12 mouse cellular contexts compared by ENCODE assay signal in the genomic region with DNA sequence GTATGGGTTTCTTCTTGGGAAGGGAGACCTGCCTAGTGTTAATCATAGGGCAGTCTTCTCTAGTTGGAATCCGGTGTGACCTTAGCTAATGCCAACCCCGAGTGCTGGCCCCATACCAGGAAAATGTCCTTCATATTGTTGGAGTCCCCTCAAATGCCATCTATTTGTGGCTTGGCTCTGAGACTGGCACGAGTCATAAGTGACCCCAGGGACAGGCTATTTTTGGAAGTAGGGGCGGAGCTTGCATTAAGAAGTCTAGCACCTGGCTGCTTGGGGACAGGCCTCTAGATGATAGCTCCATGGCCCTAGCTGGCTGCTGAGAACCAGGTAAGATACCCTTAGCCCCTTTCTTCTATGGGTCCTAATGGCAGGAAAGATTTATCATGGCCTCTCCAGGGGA. TPM values are rescaled to one million over a fixed set of nuclear protein-coding genes. Genes with fewer than 3 reads are reported as not detected.
DNase-seq lines count a peak whose midpoint lies in the region; ATAC-seq lines count a peak whose summit lies in the region.
"Had no signal": no experiment of that assay in that cellular context is flagged by ENCODE, and none has a peak within 500 bp of the region (broad histone marks: within the 10 kb centered on the region; RNA-seq: fewer than 3 reads in every experiment).

A gene (plus strand): TSS at position 220 of the 400 bp plus-strand sequence.

- whole genome bisulfite sequencing in heart, embryonic 12.5 days: 58% methylated on average over 4 of the region's 4 CpGs

- no peak for ATAC-seq in heart, embryonic 12.5 days (ENCODE audit: insufficient number of reproducible peaks, low FRiP score)
- ATAC-seq: CD4-positive, CD25-positive, alpha-beta regulatory T cell, adult 4 months had no signal

- H3K9me3 ChIP-seq in heart, embryonic 12.5 days (replicated peaks): no peaks in the 10 kb centered on the region
- H3K9me3 ChIP-seq: liver, embryonic 15.5 days had no signal

- H3K4me1 ChIP-seq in heart, embryonic 12.5 days (replicated peaks): peaks cover 23% of the 10 kb centered on the region
- H3K4me1 ChIP-seq: liver, embryonic 15.5 days had no signal

- H3K27me3 ChIP-seq in heart, embryonic 12.5 days (replicated peaks): no peaks in the 10 kb centered on the region

- no peak within 1 kb of the TSS for H3K4me3 ChIP-seq in heart, embryonic 12.5 days
- H3K4me3 ChIP-seq: erythroblast, embryonic 14.5 days; liver, embryonic 15.5 days had no signal

- no peaks in the 10 kb centered on the region for H3K36me3 ChIP-seq in heart, embryonic 12.5 days
- H3K36me3 ChIP-seq: liver, embryonic 15.5 days had no signal

- peak within 1 kb of the TSS; percentile 15; the same call in 1 of the 2 replicates for H3K4me2 ChIP-seq in heart, embryonic 12.5 days
- H3K4me2 ChIP-seq: liver, embryonic 15.5 days had no signal

- H3K27ac ChIP-seq in heart, embryonic 12.5 days (ENCODE audit: poor library complexity, severe bottlenecking): peak within 1 kb of the TSS; percentile 59
- H3K27ac ChIP-seq: liver, embryonic 15.5 days had no signal

- peak; percentile 82 for DNase-seq in kidney, adult 11 months
- DNase-seq in kidney, postnatal 4 days: no peak
- DNase-seq in adrenal gland, postnatal 36 days: peak; percentile 91 to 92
- peak; percentile 41 for DNase-seq in lung, postnatal 14 days
- DNase-seq in embryo, embryonic 10.5 days (ENCODE audit: low spot score): no peak
- DNase-seq in urinary bladder, postnatal 10 days (ENCODE audit: low spot score): no peak
- DNase-seq in layer of hippocampus, adult 9-10 months (ENCODE audit: low spot score): no peak
- DNase-seq: retina, postnatal 1 day had no signal

- no peak within 1 kb of the TSS for H3K9ac ChIP-seq in heart, embryonic 12.5 days
- H3K9ac ChIP-seq: liver, embryonic 15.5 days had no signal

RNA-seq across cellular contexts. Expression of the gene that starts here (rescaled TPM):
- total RNA-seq in adrenal gland, postnatal 36 days (2021): 1 to 10 TPM; 1.8 to 2.9 TPM
- polyA plus RNA-seq in heart, embryonic 12.5 days (2016; fragmentation: Nextera tagmentation; extraction: Ambion mirVana): 1.3 and 1.6 TPM in 2 replicates
- polyA plus RNA-seq: erythroblast, embryonic 14.5 days had no signal

Comparison
In these comparisons a context has a peak if more than half of its experiments do, and no peak if none do; other contexts are left out.
1. DNase-seq: peak in kidney, adult 11 months (single experiment), adrenal gland, postnatal 36 days (2 of 2) and lung, postnatal 14 days (single experiment); none in kidney, postnatal 4 days (0 of 2), embryo, embryonic 10.5 days (single experiment), urinary bladder, postnatal 10 days (single experiment) and layer of hippocampus, adult 9-10 months (single experiment).